Mouse (Mus musculus): ENCODE measurements around the gene Gm4214. TPM values are rescaled to one million over a fixed set of nuclear protein-coding genes. Genes with fewer than 3 reads are reported as not detected.
"Not testable (repeated sequence)": the region's sequence is repeated elsewhere in the genome, so short reads cannot be mapped to it uniquely, and the experiment has no call there.

Gene Gm4214
- not detected for total RNA-seq (2021)
- long read RNA-seq, experiment 1, result 0 reads
- long read RNA-seq, experiment 2, result 0 reads

- intact Hi-C loops (cut with DNase I; ENCODE audit: low total_unique reads), result not testable (repeated sequence)
Measured at GRCm38 (mm10) chr7:22984573-22984972, at the start of gene Gm4214. TSS of gene Gm4214 (minus strand) at chr7:22984673.

GRCm38 (mm10) chr7:23019823-23020222, 35.4 kb upstream of the Gm4214 start, which contains the start of gene Gm4216:
TSS of gene Gm4216 (minus strand) at chr7:23019923.
- DNase-seq; intact Hi-C loops (cut with DNase I; ENCODE audit: low total_unique reads): not testable (repeated sequence)

More at GRCm38 (mm10) chr7:22984573-22984972, at the start of gene Gm4214:
- not testable (repeated sequence) for DNase-seq

Other genes starting within 250 kb of the Gm4214 start
- not detected for gene Vmn1r157, start 223.0 kb downstream of the Gm4214 start, total RNA-seq (2021)
- gene Vmn1r158, start 193.9 kb downstream of the Gm4214 start, total RNA-seq (2021), result not detected
- not detected for gene Vmn1r159, start 141.1 kb downstream of the Gm4214 start, total RNA-seq (2021)
- not detected for gene Vmn1r160, start 113.4 kb downstream of the Gm4214 start, total RNA-seq (2021)
- not detected for gene Gm4216, start 35.2 kb upstream of the Gm4214 start, total RNA-seq (2021)
- gene Vmn1r163, start 70.9 kb upstream of the Gm4214 start, total RNA-seq (2021), result not detected
- gene Gm8720, start 82.8 kb upstream of the Gm4214 start, total RNA-seq (2021), result not detected
- gene Gm10662, start 159.8 kb upstream of the Gm4214 start, total RNA-seq (2021), result not detected
- gene Vmn1r165, start 232.7 kb upstream of the Gm4214 start, total RNA-seq (2021), result not detected

Data from gastrocnemius, postnatal 14 days (tissue).